Mouse (Mus musculus) bone marrow, adult 2 months (tissue): ENCODE measurements at regions not wholly inside any gene's neighbourhood (a gene's known extent, or its start where the extent isn't known, plus 50 kb on each side); places are given as distances from the start of the nearest gene placed in this dataset.

ENCODE experiments used
- CTCF ChIP-seq: fragments of 200-500 bp; IDR thresholded peaks from 2 replicates; pipeline ENCODE4 v1.5.1; 2011; ENCODE audit warnings: low read length, control low read depth; ENCODE audit not compliant: control insufficient read depth, insufficient read depth
- POLR2A ChIP-seq: fragments of 200-500 bp; IDR thresholded peaks from 2 replicates; pipeline ENCODE4 v1.6.1; 2011; ENCODE audit warnings: low read depth, mild to moderate bottlenecking, control low read depth, low read length, borderline replicate concordance; ENCODE audit not compliant: control insufficient read depth

DNA sequence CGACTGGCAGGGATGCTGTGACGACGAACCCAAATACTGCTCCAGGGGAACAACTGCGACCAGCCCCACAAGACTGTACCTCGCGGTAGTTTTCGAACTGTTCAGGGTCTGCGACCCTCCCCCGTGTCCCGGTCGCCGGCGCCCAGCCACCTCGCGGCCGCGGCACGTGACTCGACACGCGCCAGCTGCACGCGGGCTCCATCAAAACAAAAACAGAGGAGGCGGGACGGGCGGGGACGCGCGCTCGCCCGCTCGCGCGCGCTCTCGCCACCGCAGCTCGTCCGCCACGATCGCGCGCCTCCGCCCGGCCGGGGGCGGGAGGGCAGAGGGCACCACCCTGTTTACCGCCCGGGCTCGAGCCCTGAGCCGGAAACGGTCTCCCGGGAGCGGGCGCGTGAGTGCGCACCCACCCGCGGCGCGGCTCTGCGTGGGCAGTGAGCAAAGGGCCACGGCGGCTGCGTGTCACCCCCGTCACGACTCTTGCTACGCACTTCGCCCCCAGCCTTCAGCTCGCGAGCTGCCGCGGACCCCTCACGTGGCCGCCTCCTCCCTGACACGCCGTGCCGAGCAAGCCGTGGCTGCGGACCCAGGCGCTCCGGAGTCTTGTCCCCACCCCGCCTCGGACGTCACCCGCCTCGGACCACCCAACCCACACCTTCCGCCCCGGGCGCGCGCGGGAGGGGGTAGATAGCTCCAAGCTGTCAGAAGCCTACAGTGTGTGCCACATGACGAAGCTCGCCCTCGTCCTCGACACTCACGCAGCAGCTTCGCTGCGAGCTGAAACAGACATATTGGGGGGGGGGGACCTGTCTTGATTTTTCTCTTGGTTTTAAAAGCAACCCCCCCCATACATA lies 182.1 kb upstream of the Mkln1 start:
- TF ChIP-seq CTCF = no peak
- peak; percentile 50; the same call in 1 of the 2 replicates for TF ChIP-seq POLR2A
